8 mouse cellular contexts compared by ENCODE assay signal in the genomic region with DNA sequence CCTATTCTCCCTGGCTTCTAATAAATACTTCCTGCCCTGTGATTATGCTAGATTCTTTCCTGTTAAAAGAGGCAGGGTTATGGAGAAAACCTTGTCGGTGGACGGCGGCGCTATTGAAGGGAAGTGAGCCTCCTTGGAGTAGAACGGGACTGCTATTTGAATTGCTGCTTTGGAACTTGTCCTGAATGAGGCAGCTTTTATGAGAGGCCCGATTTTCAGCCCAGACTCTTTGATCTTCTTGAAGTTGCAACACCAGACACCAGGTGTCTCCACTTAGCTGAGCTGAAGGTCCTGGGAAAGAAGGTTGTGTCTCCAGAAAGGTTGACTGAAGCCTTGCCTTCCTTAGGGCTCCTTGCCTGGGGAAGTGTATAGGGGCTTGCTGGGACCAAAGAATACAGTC.
DNase-seq lines count a peak whose midpoint lies in the region; ATAC-seq and TF ChIP-seq lines count a peak whose summit lies in the region.

No protein-coding gene starts in this region.

- DNase-seq in left cerebral cortex, postnatal 10 days (ENCODE audit: extremely low spot score in 1 of 2, low spot score in 2 of 2): peak; percentile 8 to 41
- DNase-seq in left cerebral cortex, adult 8-10 months (ENCODE audit: low spot score in 2 of 2): no peak
- DNase-seq in CH12.LX (ENCODE audit: extremely low read depth): peak; percentile 67
- DNase-seq in kidney, postnatal 14 days: peak; percentile 59
- no peak for DNase-seq in cerebellum, adult 18-20 months
- DNase-seq in liver: no peak

- intact Hi-C loops in left cerebral cortex, postnatal 10 days (cut with DNase I): no loop called here

- H3K36me3 ChIP-seq in CH12.LX (replicated peaks in 1 of 2; ENCODE audit: control insufficient read depth in 1 of 2, insufficient read depth in 1 of 2, low read length in 1 of 2): no peaks in the 10 kb centered on the region
- no peaks in the 10 kb centered on the region for H3K36me3 ChIP-seq in stomach, embryonic 15.5 days

- TF ChIP-seq EP300 in CH12.LX (IDR thresholded peaks at IDR 0.05; ENCODE audit: low read length): no peak

- H3K9ac ChIP-seq in CH12.LX (ENCODE audit: insufficient read depth, low read depth): no peak overlapping the region
- no peak overlapping the region for H3K9ac ChIP-seq in stomach, embryonic 15.5 days

- no peak overlapping the region for H3K4me3 ChIP-seq in CH12.LX (replicated peaks in 1 of 3; ENCODE audit: low read depth in 2 of 3, low read length in 2 of 3, poor library complexity in 1 of 3)
- no peak overlapping the region for H3K4me3 ChIP-seq in cortical plate, adult 2 months (ENCODE audit: insufficient read depth, low read length)
- H3K4me3 ChIP-seq in stomach, embryonic 15.5 days (replicated peaks): no peak overlapping the region

- TF ChIP-seq CTCF in CH12.LX (conservative IDR thresholded peaks at IDR 0.05 in 1 of 2, IDR thresholded peaks at IDR 0.05 in 1 of 2; ENCODE audit: low read depth in 2 of 2, low read length in 2 of 2): peak; percentile 17 to 84; a peak in 2 of 4 replicates
- TF ChIP-seq CTCF in cortical plate, adult 2 months (IDR thresholded peaks at IDR 0.05; ENCODE audit: extremely low read depth, insufficient read depth, low read length): peak; percentile 43

- in situ Hi-C loops in CH12.LX (cut with MboI; ENCODE audit: low pct_ligation_motif_present, low pct_unique_long_range_greater_than_20kb, low sequenced_read_pairs): no loop called here

- no peak for ATAC-seq in stomach, embryonic 15.5 days (ENCODE audit: insufficient read depth, low FRiP score, low read depth)

- TF ChIP-seq POLR2A in CH12.LX (IDR thresholded peaks at IDR 0.05; ENCODE audit: low read depth, low read length): no peak
- TF ChIP-seq POLR2A in cortical plate, adult 2 months (IDR thresholded peaks at IDR 0.05; ENCODE audit: extremely low read depth, insufficient read depth, low read length): no peak

- H3K4me1 ChIP-seq in CH12.LX (ENCODE audit: control insufficient read depth in 1 of 2, insufficient read depth in 2 of 2): peaks cover 0 to 26% of the 10 kb centered on the region in 2 experiments; a peak in 2 of 4 replicates
- H3K4me1 ChIP-seq in cortical plate, adult 2 months (ENCODE audit: control insufficient read depth, insufficient read depth, low read length): peaks cover 2% of the 10 kb centered on the region; the same call in 1 of the 2 replicates
- peaks cover 15% of the 10 kb centered on the region; the same call in 1 of the 2 replicates for H3K4me1 ChIP-seq in stomach, embryonic 15.5 days

- no peaks in the 10 kb centered on the region for H3K79me2 ChIP-seq in CH12.LX (replicated peaks; ENCODE audit: control insufficient read depth, extremely low read depth, insufficient read depth, poor library complexity, severe bottlenecking)

- peak; percentile 85 for TF ChIP-seq RAD21 in CH12.LX (IDR thresholded peaks at IDR 0.05; ENCODE audit: low read depth, low read length)

- no peak overlapping the region for H3K27ac ChIP-seq in CH12.LX (ENCODE audit: insufficient read depth, low read depth)
- H3K27ac ChIP-seq in cortical plate, adult 2 months (ENCODE audit: insufficient read depth, low read length): no peak overlapping the region
- peak overlapping the region; percentile 51; the same call in 1 of the 2 replicates for H3K27ac ChIP-seq in stomach, embryonic 15.5 days

- H3K4me2 ChIP-seq in CH12.LX (ENCODE audit: insufficient read depth, low read depth, poor library complexity, severe bottlenecking): no peak overlapping the region
- no peak overlapping the region for H3K4me2 ChIP-seq in stomach, embryonic 15.5 days

- dilution Hi-C loops in CH12.LX (cut with MboI; ENCODE audit: extremely low pct_ligation_motif_present, extremely low pct_unique_long_range_greater_than_20kb, low sequenced_read_pairs): no loop called here

- H3K9me3 ChIP-seq in CH12.LX (replicated peaks; ENCODE audit: low read length): no peaks in the 10 kb centered on the region
- H3K9me3 ChIP-seq in stomach, embryonic 15.5 days: no peaks in the 10 kb centered on the region

- 50% methylated on average over 6 of the region's 6 CpGs for WGBS in stomach, embryonic 15.5 days

- no peaks in the 10 kb centered on the region for H3K27me3 ChIP-seq in CH12.LX (replicated peaks)
- no peaks in the 10 kb centered on the region for H3K27me3 ChIP-seq in stomach, embryonic 15.5 days (replicated peaks)

TF ChIP-seq in CH12.LX, 34 proteins besides CTCF, POLR2A, EP300 and RAD21:
- TF ChIP-seq MAX (IDR thresholded peaks at IDR 0.05; ENCODE audit: low read length): 0 out of 2 replicates have a peak, but pooled peaks have one; percentile 39
- TF ChIP-seq MAZ (IDR thresholded peaks at IDR 0.05; ENCODE audit: low read depth, low read length): 0 out of 2 replicates have a peak, but pooled peaks have one; percentile 18
- no peak for TF ChIP-seq HCFC1 (IDR thresholded peaks at IDR 0.05; ENCODE audit: low read depth, low read length)
- no peak for TF ChIP-seq GABPA (IDR thresholded peaks at IDR 0.05; ENCODE audit: insufficient replicate concordance, low read depth, low read length)
- no peak for TF ChIP-seq ZKSCAN1 (IDR thresholded peaks at IDR 0.05; ENCODE audit: borderline replicate concordance, low read depth, low read length)
- TF ChIP-seq SMC3 (IDR thresholded peaks at IDR 0.05; ENCODE audit: low read depth, low read length): peak; percentile 90
- TF ChIP-seq ZC3H11A (IDR thresholded peaks at IDR 0.05; ENCODE audit: low read depth, low read length): peak; percentile 73
- TF ChIP-seq BHLHE40 (IDR thresholded peaks at IDR 0.05; ENCODE audit: low read depth, low read length): no peak
- no peak for TF ChIP-seq USF1 (IDR thresholded peaks at IDR 0.05; ENCODE audit: low read depth, low read length)
- TF ChIP-seq MEF2A (IDR thresholded peaks at IDR 0.05; ENCODE audit: borderline replicate concordance, low read depth, low read length): peak; percentile 27; the same call in 1 of the 2 replicates
- peak; percentile 39 for TF ChIP-seq IRF4 (IDR thresholded peaks at IDR 0.05; ENCODE audit: low read depth, low read length)
- TF ChIP-seq MAFK (IDR thresholded peaks at IDR 0.05; ENCODE audit: insufficient replicate concordance, low read length): no peak
- no peak for TF ChIP-seq MXI1 (IDR thresholded peaks at IDR 0.05; ENCODE audit: low read depth, low read length)
- TF ChIP-seq TCF12 (IDR thresholded peaks at IDR 0.05; ENCODE audit: low read depth, low read length): peak; percentile 38; the same call in 1 of the 2 replicates
- 0 out of 2 replicates have a peak, but pooled peaks have one; percentile 5 for TF ChIP-seq ELF1 (IDR thresholded peaks at IDR 0.05; ENCODE audit: low read depth, low read length)
- no peak; the same call in 1 of the 2 replicates for TF ChIP-seq SIN3A (IDR thresholded peaks at IDR 0.05; ENCODE audit: low read length)

Comparison
In these comparisons a context has a peak if more than half of its experiments do, and no peak if none do; other contexts are left out.
1. DNase-seq: peak in left cerebral cortex, postnatal 10 days (2 of 2), CH12.LX (single experiment) and kidney, postnatal 14 days (single experiment); none in left cerebral cortex, adult 8-10 months (0 of 2), cerebellum, adult 18-20 months (0 of 2) and liver (single experiment).